Mouse (Mus musculus) neural tube, embryonic 13.5 days (tissue): ENCODE measurements around the gene Olfr917. TPM values are rescaled to one million over a fixed set of nuclear protein-coding genes. Genes with fewer than 3 reads are reported as not detected.

ENCODE experiments used
- ATAC-seq: fragments of 200-750 bp; cut with Nextera tagmentation; 2 replicates; pipeline ENCODE4 v1.8.0; 2017; ENCODE audit warnings: low read depth, mild to moderate bottlenecking, moderate TSS enrichment, moderate library complexity
- H3K27ac ChIP-seq: fragments of 300-500 bp; sonication (generic); replicated peaks from 2 replicates; pipeline ENCODE4 v1.5.1; 2015; ENCODE audit warnings: moderate library complexity, mild to moderate bottlenecking, inconsistent platforms
- H3K27me3 ChIP-seq: fragments of 300-500 bp; sonication (generic); 2 replicates; pipeline ENCODE4 v1.6.1; 2015; ENCODE audit warnings: mild to moderate bottlenecking, inconsistent platforms
- H3K36me3 ChIP-seq: fragments of 300-500 bp; sonication (generic); 2 replicates; pipeline ENCODE4 v1.6.1; 2015; ENCODE audit warnings: mild to moderate bottlenecking, inconsistent platforms
- H3K4me1 ChIP-seq: fragments of 300-500 bp; sonication (generic); replicated peaks from 2 replicates; pipeline ENCODE4 v1.6.1; 2015; ENCODE audit warnings: inconsistent platforms
- H3K4me2 ChIP-seq: fragments of 300-500 bp; sonication (generic); 2 replicates; pipeline ENCODE4 v1.6.1; 2015; ENCODE audit warnings: inconsistent platforms, mild to moderate bottlenecking, moderate library complexity
- H3K4me3 ChIP-seq: fragments of 300-500 bp; sonication (generic); 2 replicates; pipeline ENCODE4 v1.5.1; 2015; ENCODE audit warnings: mild to moderate bottlenecking, inconsistent platforms
- H3K9ac ChIP-seq: fragments of 300-500 bp; sonication (generic); 2 replicates; pipeline ENCODE4 v1.6.1; 2015; ENCODE audit warnings: moderate library complexity, mild to moderate bottlenecking, inconsistent platforms
- H3K9me3 ChIP-seq: fragments of 300-500 bp; sonication (generic); 2 replicates; pipeline ENCODE4 v1.6.1; 2016; ENCODE audit warnings: inconsistent platforms
- WGBS: fragments of 180-500 bp; shearing (Covaris S2); methylation state at CpG from one replicate; pipeline ENCODE4 v1.1.7; 2015; 5-methylcytosine and 5-hydroxymethylcytosine counted together
- polyA plus RNA-seq: library from polyadenylated mRNA; unstranded; fragments of >200 nt; fragmentation: Nextera tagmentation; extraction: Ambion mirVana; gene quantifications from 2 replicates; pipeline ENCODE4 v1.2.1, GENCODE M21; 2015

The Olfr917 gene
- polyA plus RNA-seq, result not detected in 2 replicates

DNA sequence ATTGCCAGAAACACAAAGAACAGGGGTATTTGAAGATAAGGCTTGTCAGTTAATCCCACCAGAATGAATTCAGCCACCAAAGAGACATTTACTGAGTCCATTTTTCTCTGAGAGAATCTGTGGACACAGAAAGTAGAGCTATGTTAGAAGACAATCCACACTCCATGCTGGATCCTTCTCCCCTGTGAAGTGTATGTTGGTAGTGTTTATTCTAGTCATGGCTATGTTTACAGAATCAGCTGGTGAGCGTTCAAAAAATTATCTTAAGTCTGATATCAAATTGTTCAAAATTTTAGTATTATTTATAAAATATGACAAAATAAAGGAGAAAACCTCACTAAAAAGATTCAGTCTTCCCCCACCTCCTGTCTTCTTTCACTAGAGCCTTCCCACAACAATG is at the start of gene Olfr917:
Gene Olfr917 (minus strand): TSS at position 101 of the 400 bp plus-strand sequence.
- 88% methylated on average over 1 of the region's 1 CpGs for WGBS
- H3K9me3 ChIP-seq, result no peaks in the 10 kb centered on the region
- no peak within 1 kb of the TSS for H3K4me3 ChIP-seq
- no peak within 1 kb of the TSS for H3K4me2 ChIP-seq
- no peak within 1 kb of the TSS for H3K27ac ChIP-seq
- no peak within 1 kb of the TSS for H3K9ac ChIP-seq
- H3K27me3 ChIP-seq, result no peaks in the 10 kb centered on the region
- H3K4me1 ChIP-seq, result no peaks in the 10 kb centered on the region
- no peaks in the 10 kb centered on the region for H3K36me3 ChIP-seq
- ATAC-seq, result no peak

- Histone ChIP-seq H3K4me1 (no peaks in the 10 kb centered on the region), H3K9ac (no peak within 1 kb of the TSS), H3K9me3 (no peaks in the 10 kb centered on the region), H3K27me3 (no peaks in the 10 kb centered on the region), H3K4me3 (no peak within 1 kb of the TSS), H3K36me3 (no peaks in the 10 kb centered on the region), H3K27ac (no peak within 1 kb of the TSS), H3K4me2 (no peak within 1 kb of the TSS)
- 83% methylated on average over 2 of the region's 2 CpGs for WGBS
- no peak for ATAC-seq
Observed at GRCm38 (mm10) chr9:38674501-38674900, 8.9 kb upstream of the Olfr917 start, which contains the start of gene Olfr918. TSS of gene Olfr918 (minus strand) at chr9:38674601.

GRCm38 (mm10) chr9:38672887-38673286 is 7.2 kb upstream of the Olfr917 start:
- Histone ChIP-seq H3K9me3 (no peaks in the 10 kb centered on the region), H3K4me3 (no peak overlapping the region), H3K4me2 (no peak overlapping the region), H3K4me1 (no peaks in the 10 kb centered on the region), H3K27me3 (no peaks in the 10 kb centered on the region), H3K9ac (no peak overlapping the region), H3K27ac (no peak overlapping the region), H3K36me3 (no peaks in the 10 kb centered on the region)
- ATAC-seq, result no peak
- 88% methylated on average over 2 of the region's 2 CpGs for WGBS

DNA sequence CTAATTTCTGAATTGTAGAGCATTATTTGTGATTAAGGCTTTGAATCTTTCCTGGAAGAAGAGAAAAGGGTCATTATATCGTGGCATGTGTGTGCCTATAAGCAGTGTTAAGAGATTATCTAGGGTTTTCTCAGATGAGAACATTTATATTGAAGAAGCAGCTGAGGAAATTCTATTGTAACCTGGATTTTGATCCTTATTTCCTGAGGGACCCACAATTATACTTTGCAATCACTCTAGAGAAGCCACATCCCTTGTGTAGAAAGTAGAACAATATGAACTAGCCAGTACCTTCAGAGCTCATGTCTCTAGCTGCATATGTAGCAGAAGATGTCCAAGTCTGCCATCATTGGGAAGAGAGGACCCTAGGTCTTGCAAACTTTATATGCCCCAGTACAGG is 5.9 kb downstream of the Olfr917 start, which contains the start of gene Olfr916:
Gene Olfr916 (minus strand): TSS at position 101 of the 400 bp plus-strand sequence.
- no peaks in the 10 kb centered on the region for H3K27me3 ChIP-seq
- no peaks in the 10 kb centered on the region for H3K36me3 ChIP-seq
- H3K9ac ChIP-seq, result no peak within 1 kb of the TSS
- ATAC-seq, result no peak
- H3K27ac ChIP-seq, result no peak within 1 kb of the TSS
- H3K9me3 ChIP-seq, result no peaks in the 10 kb centered on the region
- no peak within 1 kb of the TSS for H3K4me3 ChIP-seq
- H3K4me1 ChIP-seq, result no peaks in the 10 kb centered on the region
- no peak within 1 kb of the TSS for H3K4me2 ChIP-seq
- 71% methylated on average over 1 of the region's 1 CpGs for WGBS

DNA sequence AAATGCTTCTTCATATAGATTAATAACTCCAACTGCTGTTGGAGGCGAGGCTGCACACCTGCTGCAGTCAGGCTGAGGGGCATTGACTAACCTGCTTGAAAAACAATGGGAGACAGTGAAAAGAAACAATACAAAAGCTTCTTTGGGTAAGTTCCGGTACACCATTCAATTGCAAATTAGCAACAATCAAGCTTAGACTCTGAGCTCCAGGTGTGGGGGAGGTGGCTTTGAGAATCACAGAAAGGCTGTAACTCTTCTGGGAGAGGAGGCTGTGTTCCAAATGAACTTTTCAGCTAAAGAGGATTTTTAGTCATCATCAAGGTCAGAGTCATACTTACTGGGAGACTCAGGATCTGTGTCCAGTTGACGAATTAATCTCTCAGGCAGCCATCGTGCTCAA is 33.2 kb downstream of the Olfr917 start:
- H3K4me3 ChIP-seq, result no peak overlapping the region
- H3K4me2 ChIP-seq, result no peak overlapping the region
- no peaks in the 10 kb centered on the region for H3K27me3 ChIP-seq
- H3K9ac ChIP-seq, result no peak overlapping the region
- no peaks in the 10 kb centered on the region for H3K36me3 ChIP-seq
- H3K27ac ChIP-seq, result no peak overlapping the region
- 0 out of 2 replicates have a peak, but pooled peaks cover 3% of the 10 kb centered on the region for H3K9me3 ChIP-seq
- H3K4me1 ChIP-seq, result no peaks in the 10 kb centered on the region
- WGBS, result 77% methylated on average over 4 of the region's 4 CpGs
- ATAC-seq, result no peak

Other genes with a start within 250 kb of the Olfr917 start
- not detected in 2 replicates for gene Olfr901, start 236.4 kb downstream of the Olfr917 start, polyA plus RNA-seq
- not detected in 2 replicates for gene Olfr902, start 218.2 kb downstream of the Olfr917 start, polyA plus RNA-seq
- gene Olfr904, start 202.7 kb downstream of the Olfr917 start, polyA plus RNA-seq, result not detected in 2 replicates
- not detected in 2 replicates for gene Olfr905, start 194.7 kb downstream of the Olfr917 start, polyA plus RNA-seq
- not detected in 2 replicates for gene Olfr906, start 178.8 kb downstream of the Olfr917 start, polyA plus RNA-seq
- not detected in 2 replicates for gene Olfr907, start 170.0 kb downstream of the Olfr917 start, polyA plus RNA-seq
- gene Olfr911-ps1, start 144.3 kb downstream of the Olfr917 start, polyA plus RNA-seq, result not detected in 2 replicates
- not detected in 2 replicates for gene Olfr910, start 128.0 kb downstream of the Olfr917 start, polyA plus RNA-seq
- not detected in 2 replicates for gene Olfr912, start 85.7 kb downstream of the Olfr917 start, polyA plus RNA-seq
- not detected in 2 replicates for gene Olfr913, start 73.1 kb downstream of the Olfr917 start, polyA plus RNA-seq
- not detected in 2 replicates for gene Olfr914, start 60.7 kb downstream of the Olfr917 start, polyA plus RNA-seq
- gene Olfr916, start 6.0 kb downstream of the Olfr917 start, polyA plus RNA-seq, result not detected in 2 replicates
- gene Olfr918, start 8.8 kb upstream of the Olfr917 start, polyA plus RNA-seq, result not detected in 2 replicates
- gene Olfr919, start 37.8 kb upstream of the Olfr917 start, polyA plus RNA-seq, result not detected in 2 replicates
- gene Vwa5a, start 52.4 kb upstream of the Olfr917 start, polyA plus RNA-seq, result 9.8 and 10.0 TPM in 2 replicates
- not detected in 2 replicates for gene Olfr920, start 86.5 kb upstream of the Olfr917 start, polyA plus RNA-seq
- not detected in 2 replicates for gene Olfr921, start 107.2 kb upstream of the Olfr917 start, polyA plus RNA-seq
- gene Olfr922, start 148.8 kb upstream of the Olfr917 start, polyA plus RNA-seq, result not detected in 2 replicates
- gene Olfr923, start 160.7 kb upstream of the Olfr917 start, polyA plus RNA-seq, result not detected in 2 replicates
- not detected in 2 replicates for gene Olfr924, start 178.6 kb upstream of the Olfr917 start, polyA plus RNA-seq
- not detected in 2 replicates for gene Olfr26, start 189.2 kb upstream of the Olfr917 start, polyA plus RNA-seq
- gene Olfr926, start 211.3 kb upstream of the Olfr917 start, polyA plus RNA-seq, result not detected in 2 replicates